Mouse (Mus musculus) hematopoietic stem cell, adult 5-6 weeks (primary cell): Measurements from ENCODE around the gene Srebf1. TPM values are rescaled to one million over a fixed set of nuclear protein-coding genes. Genes with fewer than 3 reads are reported as not detected.

ENCODE experiments used
- ATAC-seq, 2 experiments: fragments of 125-278 bp in 1 of 2; replicated peaks in 1 of 2; 2 replicates each; pipeline ENCODE4 v1.8.0; 2016 to 2017; ENCODE audit warnings: inconsistent platforms in 2 of 2, mild to moderate bottlenecking in 2 of 2, moderate number of reproducible peaks in 2 of 2, low read depth in 1 of 2, moderate TSS enrichment in 1 of 2; ENCODE audit not compliant: low FRiP score in 2 of 2, poor library complexity in 2 of 2, severe bottlenecking in 2 of 2, insufficient read depth in 1 of 2, low TSS enrichment in 1 of 2
- total RNA-seq: library from RNA; stranded (forward); fragments of 172-1452, 232-1000 nt; gene quantifications from 2 replicates; pipeline ENCODE4 v1.2.3, GENCODE M21; 2017

Gene Srebf1
- total RNA-seq, 1 experiment from 2014 or later, result 63.0 TPM

DNA sequence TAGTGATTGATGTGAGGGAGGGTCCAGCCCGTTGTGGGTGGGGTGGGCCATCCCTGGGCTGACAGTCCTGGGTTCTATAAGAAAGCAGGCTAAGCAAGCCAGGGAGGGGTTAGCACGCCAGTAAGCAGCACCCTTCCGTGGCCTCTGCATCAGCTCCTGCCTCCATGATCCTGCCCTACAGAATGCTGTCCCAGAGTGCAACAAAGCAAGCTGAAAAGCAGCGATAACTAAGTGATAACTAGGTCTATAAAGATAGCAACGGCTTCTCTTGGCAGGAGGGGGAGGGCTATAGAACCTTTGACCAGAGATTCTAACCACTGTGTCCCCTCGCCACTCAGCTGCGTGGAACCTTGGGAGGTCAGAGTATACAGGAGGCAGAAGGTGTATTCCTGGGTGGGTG, 4.9 kb downstream of the Srebf1 start:
- ATAC-seq, result no peak

DNA sequence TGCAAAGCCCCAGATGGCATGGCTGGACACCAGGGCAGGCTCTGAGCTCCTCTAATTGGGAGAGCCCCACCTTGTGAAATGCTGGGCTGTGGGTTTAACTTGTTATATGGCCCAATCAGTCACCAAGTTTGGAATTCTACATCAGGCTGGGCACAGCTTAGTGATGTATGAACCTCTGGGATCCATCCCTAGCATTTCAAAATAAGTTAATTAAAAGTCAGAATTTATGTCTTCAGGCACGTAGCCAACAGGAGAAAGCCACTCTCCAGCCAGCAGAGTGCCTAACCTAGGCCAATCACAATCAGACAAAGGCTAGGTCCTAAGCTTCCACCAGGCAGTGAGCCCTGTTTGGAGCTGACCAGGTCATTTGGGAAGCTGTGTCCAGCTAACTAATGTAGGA, 5.7 kb downstream of the Srebf1 start:
- no peak for ATAC-seq

DNA sequence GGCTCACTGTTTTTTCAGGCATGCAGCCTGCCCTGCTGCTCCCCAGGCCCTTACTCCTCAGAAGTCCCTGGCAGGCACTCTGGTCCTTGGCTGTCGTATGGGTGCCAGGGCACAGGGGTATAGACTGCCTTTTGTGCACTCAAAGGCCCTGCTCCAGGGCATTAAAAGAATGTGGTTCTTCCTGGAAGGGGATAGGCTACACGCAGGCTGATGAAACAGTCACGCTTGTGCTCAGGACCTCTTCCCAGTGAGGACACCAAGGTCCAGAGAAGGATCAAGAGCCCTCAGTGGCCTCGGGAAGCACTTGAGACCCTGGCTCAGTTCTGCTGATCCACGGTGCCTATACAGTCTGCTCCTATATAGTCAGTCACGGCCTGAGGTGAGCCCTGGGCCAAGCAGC, 9.1 kb downstream of the Srebf1 start:
- no peak for ATAC-seq

DNA sequence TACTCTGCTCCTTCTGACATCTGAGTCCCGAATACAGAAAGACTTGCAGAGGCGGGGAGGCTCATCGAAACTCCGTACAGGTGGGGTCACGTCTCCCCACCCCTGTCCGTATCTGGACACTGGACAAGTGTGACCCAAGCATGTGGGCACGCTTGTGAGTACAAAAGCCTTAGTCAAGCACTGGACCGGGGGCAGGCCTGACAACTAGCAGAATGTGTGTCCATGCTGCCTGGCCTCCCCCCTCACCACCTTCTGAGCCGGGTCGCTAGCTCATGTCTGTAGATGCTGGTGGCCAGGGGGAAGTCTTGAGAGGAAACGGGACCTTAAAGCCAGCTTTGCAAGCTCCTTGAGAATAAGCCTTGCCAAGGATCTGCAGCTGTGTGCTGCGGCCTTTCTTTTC, 10.6 kb downstream of the Srebf1 start:
- ATAC-seq, result no peak

DNA sequence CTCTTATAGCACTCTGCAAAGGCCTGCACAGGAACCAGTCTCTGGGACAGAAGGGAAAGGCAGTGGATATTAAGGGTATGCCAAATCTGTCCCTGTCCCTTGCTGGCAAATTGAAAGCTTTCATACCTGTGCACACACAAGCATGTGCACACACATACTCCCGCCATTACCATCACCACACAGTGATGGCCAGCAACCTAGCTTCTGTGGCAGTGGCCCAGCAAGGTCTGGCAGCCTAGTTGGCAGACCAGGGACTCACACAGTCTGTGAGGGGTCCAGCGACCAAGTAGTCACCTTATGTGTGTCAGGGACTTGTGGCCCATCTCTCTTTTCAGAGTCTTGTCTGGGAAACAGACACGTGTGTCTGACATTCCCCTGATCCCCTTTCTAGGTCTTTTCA, 11.2 kb downstream of the Srebf1 start:
- ATAC-seq, result no peak

DNA sequence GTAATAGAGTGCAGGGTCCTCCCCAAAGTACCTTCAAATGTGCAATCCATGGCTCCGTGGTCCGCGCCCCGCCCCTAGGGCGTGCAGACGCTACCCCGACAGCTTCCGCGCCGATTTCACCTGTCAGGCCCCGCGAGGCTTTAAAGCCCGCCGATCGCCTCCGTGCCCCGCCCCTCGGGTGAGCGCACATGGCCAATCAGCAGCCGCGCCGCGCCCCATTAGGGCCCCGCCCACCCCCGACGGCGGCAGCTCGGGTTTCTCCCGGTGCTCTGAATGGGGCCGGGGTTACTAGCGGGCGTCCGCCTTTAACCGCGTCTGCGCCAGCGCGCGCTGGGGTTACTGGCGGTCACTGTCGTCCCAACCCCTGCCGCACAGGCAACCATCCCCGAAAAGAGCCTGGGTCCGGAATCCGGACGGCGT, 12.1 kb downstream of the Srebf1 start:
- ATAC-seq, result peak; percentile 84 to 87

DNA sequence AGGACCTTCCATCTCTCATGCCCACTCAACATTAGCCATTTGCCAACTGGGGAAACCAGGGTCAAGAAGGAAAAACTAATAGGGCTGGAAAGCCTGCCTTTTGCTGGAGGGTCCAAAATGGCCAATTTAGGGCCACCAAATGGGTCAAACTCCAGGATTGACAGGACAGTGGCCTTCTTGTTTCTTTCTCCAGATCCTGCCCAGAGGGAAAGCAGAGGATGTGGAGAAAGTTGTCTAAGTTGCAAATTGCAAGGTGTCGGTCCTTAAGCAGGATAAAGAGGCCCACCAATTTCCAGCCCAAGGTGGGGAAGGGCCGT, 12.5 kb downstream of the Srebf1 start:
- ATAC-seq, result no peak

DNA sequence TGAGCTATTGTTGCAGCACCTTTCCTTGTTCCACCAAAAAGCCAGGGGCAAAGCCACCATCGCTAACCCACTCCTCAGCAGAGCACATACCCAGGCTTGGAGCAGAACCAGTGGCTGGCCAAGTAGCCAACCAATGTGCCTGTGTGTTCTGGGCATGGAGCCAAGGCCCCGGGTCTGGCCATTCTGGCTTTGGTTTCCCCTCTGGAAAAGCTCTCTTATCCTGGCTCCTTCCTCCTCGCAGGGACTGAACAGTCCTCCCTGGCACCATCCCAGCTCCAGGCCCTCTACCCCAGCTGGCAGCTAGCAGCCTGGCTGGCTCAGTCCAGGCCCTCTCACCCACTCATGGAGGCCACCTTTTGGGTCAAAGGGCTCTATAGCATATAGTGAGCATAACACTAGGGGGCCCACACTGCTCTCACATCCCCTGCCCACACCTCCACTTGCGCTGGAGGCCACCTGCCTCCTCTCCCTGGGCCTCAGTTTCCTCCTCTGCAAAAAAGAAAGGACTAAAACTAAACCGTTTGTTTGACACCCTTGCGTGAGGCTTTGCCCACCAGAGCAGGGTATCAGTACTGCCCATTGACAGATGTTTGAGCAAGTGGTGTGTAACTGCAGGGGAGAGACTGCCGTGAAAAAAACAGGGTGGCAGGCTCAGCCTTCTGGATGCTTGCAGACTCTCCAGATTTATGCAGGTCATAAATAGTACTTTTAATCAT, 13.0 kb downstream of the Srebf1 start:
- no peak for ATAC-seq

DNA sequence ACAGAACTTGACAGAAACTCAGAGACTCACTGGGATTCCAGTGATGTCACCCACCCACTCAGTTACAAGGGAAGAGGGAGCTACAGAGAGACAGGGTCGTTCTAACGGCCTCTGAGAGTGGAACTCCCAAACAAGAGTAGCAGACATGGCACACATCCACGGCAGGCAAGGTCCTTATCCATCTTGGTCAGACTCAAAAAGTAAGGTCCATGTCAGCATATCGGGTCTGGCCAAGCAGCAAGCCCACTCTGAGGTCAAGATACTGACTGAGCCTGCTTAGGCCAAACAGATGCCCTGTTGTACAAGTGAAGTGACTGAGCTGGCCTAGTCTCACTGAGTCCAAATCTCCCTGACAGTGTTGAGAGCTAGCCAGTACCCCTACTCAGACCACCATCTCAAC, 13.7 kb downstream of the Srebf1 start:
- ATAC-seq, result no peak

DNA sequence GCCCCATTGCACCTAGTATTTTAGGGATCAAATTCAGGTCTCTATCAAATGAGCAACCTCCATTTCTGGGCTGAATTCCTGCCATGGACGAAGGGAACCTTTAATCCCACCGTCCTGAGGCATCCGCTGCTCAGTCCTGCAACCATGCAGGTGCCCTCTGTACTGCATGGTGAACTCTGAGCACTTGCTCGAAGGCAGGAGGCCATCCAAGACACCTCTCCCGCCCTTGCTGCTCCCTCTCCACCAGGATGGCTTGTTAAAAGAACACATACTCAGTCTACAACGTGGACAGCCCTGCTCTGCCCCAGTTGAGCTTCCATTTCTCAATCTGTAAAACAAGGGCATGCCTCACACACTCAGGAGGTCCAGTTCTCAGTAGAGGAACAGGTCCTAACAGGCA, 14.2 kb downstream of the Srebf1 start:
- ATAC-seq, result no peak

DNA sequence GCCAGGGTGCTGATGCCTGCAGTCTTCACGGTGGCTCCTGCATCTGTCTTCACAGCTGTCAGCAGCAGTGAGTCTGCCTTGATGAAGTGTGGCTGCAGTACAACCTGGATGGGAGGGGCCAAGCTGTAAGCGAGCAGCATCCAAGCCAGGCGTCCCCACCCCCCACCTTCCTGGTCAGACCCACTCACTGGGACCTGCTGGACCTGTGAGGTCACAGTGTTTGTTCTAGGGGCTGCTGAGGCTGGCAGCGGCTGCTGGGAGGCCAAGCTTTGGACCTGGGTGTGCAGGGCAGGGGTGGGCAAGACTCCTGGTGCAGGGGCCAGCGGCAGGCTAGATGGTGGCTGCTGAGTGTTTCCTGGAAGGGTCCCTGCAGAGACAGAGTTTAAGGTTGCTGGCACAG, 16.2 kb downstream of the Srebf1 start:
- ATAC-seq, result no peak

DNA sequence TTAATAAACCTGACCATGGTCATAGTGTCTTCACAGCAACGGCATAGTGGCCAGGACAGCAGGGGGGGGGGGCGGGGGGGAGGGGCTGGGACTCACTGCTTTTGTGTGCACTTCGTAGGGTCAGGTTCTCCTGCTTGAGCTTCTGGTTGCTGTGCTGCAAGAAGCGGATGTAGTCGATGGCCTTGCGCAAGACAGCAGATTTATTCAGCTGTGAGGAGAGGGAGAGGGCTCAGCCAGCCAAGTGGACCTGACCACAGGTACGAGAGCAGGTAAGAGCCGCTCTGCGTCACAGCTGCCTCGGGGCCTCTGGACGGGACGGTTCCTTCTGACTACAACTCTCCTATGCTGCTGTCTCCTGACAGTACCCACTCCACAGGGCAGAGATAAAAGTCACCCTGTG, 17.4 kb downstream of the Srebf1 start:
- no peak for ATAC-seq

DNA sequence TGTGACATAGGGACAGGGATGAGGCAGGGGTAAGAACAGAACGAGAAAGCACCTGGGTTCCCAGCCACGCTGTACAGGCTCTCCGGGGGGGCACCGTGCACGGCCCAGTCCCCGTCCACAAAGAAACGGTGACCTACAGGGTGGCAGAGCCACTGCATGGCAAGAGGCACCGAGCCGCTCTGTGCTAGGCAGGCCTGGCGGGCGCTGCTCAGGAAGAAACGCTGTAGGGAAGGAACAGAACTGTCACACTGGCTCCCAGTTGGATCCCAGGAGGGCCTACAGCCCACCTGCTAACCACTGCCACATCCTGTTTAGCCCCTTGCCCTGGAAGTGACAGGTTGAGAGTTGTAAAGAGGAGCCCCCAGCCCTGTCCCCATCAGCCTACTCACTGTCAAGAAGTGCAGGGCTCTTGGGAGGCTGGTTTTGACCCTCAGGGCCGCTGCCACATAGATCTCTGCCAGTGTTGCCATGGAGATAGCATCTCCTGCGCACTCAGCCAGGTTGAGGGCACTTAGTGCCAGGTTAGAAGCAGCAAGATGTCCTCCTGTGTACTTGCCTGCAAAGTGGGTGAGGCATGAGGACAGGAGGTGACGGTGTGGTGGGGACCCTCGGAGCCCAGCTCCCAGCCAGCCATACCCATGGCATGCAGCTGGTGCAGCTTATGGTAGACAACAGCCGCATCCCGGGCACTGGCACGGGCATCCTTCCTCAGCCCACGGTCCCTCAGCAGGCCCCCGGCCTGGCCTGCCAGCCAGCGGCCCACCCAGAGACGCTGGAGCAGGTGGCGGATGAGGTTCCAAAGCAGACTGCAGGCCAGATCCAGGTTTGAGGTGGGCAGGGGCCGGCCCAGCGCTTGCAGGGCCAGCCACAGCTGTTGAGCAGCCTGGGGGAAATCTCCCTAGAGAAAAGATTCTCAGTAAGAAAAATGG, 19.4 kb downstream of the Srebf1 start:
- no peak for ATAC-seq

DNA sequence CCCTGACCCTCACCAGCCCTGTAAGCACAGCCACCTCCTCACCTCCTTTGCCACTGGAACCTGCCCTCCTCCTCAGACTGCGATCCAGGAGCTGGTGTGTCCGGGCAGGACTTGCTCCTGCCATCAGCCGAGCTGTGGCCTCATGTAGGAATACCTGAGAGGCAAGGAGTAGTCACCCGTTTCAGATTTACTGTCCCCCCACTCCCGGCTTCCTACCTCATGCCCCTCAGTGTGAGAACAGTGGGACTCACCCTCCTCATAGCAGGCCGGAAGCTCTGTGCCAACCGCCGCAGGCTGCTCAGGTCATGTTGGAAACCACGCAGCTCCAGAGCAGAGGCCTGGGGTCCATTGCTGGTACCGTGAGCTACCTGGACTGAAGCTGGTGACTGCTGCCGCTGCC, 22.0 kb downstream of the Srebf1 start:
- ATAC-seq, result no peak

DNA sequence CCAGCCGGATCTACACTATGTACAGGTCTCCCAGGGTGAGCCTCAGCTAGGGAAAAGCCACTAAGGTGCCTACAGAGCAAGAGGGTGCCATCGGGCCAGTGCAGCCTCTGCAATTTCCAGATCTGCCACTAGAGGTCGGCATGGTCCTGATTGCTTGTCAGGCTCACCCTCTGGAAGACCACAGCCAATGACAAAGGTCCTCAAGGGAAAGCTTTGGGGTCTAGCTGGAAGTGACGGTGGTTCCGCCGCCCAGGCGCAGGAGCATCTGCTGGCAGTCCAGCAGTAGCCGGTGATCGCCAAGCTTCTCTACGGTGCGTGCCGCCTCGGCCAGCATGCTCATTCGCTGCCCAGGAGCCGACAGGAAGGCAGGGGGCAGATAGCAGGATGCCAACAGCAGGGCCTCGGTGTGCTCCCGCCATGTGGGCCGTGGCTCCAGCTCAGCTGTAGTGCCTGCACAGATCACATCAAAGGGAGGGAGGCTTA, 22.6 kb downstream of the Srebf1 start:
- ATAC-seq, result peak; percentile 76 to 82

DNA sequence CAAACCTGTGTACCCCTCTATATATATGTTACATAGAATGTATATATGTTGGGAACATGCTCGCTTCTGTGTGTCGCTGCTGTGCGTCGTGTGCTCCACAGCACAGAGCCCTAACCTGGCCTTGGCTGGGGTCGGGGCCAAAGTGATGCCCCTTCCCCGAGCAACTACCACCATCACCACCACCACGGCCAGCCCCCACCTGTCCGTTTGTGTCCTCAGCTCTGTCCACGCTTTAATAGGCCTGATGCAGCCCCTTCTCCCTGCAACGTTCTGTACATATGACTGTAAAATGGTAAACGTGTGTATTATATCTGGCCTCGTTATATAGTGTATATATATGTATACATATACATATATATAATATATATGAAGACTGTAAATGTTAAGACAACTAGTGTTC, 23.7 kb downstream of the Srebf1 start:
- no peak for ATAC-seq

DNA sequence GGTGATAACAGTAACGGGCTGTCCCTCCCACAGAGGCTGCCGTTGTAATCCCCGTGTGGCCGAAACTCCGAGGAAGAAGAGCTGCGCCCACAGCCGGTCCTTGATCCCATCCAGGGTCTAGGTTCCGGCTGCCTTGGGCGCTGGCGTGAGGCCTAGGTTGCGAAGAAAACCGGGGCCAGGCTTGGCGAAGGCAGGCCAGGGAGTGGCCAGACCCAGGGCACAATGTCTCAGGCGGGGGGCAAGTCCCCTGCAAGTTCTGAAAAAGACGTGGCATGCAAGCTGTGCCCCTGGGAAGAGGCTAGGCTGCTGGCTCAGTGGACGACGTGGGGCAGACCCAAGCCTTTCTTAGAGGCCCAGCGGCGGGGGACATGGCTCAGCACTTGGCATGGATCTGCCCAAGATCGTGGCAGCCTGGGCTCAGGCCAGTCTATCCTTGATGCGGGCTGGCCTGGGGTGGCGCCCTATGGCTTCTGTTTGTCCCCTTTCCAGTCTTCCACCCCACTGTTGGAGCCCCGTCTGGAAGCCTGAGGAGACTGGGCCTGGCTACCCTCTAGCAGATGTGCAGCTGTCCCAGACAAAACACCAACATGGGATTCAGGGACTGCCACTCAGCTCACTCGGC, 24.3 kb downstream of the Srebf1 start:
- ATAC-seq, result no peak

DNA sequence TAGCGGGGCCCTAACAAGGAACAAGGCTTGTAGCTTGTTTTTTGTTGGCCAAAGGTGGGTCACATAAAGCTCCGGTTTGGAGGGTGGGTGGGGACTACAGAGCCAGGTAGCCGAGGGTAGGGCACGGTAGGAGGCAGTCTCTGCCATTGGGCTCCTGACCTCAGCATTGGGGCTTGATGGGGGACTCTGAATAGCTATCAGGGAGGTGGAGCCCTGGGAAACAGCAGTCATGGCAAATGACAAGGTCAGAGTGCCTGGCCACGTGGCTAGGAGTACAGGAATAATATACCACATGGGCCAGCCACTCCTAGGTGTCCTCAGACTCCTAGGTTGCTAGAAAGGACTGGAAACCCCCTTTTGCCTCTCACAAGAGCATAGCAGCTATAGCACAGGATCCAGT, 26.0 kb downstream of the Srebf1 start:
- no peak for ATAC-seq
